In the genomic region with DNA sequence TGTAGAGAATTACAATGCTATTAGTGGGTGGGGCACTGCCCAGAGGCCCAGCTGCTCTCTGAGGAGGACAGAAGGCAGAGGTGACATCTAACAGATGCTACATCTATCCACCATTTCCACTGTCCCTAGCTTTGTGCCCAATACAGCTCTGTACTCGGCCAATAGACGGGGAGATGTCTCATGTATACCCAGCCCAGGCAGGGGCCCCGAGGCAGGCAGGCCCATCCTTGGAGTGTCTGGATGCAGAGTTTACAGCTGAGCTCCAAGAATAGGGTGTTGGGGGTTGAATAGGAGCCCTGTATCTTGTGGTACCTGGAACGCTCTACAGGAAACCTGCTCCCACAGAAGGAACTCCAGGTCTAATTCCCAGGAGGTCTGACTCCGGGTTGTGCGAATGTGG, we compare ENCODE assay signal across 17 mouse cellular contexts.
DNase-seq lines count a peak whose midpoint lies in the region; ATAC-seq and TF ChIP-seq lines count a peak whose summit lies in the region.
"Had no signal": no experiment of that assay in that cellular context is flagged by ENCODE, and none has a peak within 500 bp of the region (broad histone marks: within the 10 kb centered on the region; RNA-seq: fewer than 3 reads in every experiment).

No protein-coding gene starts in this region.

- H3K27ac ChIP-seq in heart, adult 2 months, result peak overlapping the region; percentile 75
- H3K27ac ChIP-seq in hindbrain, embryonic 11.5 days (ENCODE audit: low read depth, low read length), result no peak overlapping the region
- no peak overlapping the region for H3K27ac ChIP-seq in hindbrain, embryonic 12.5 days
- H3K27ac ChIP-seq in lung, postnatal 0 days (ENCODE audit: low read length), result 0 out of 2 replicates have a peak overlapping the region, but pooled peaks have one; percentile 51
- peak overlapping the region; percentile 92 for H3K27ac ChIP-seq in macrophage
- H3K27ac ChIP-seq: kidney, postnatal 0 days; liver, embryonic 12.5 days had no signal

- H3K27me3 ChIP-seq in heart, adult 2 months (ENCODE audit: control insufficient read depth, insufficient read depth, low read length), result no peaks in the 10 kb centered on the region
- H3K27me3 ChIP-seq in hindbrain, embryonic 11.5 days (ENCODE audit: control insufficient read depth, insufficient read depth, low read length), result no peaks in the 10 kb centered on the region
- no peaks in the 10 kb centered on the region; the same call in 1 of the 2 replicates for H3K27me3 ChIP-seq in hindbrain, embryonic 12.5 days
- H3K27me3 ChIP-seq in lung, postnatal 0 days (replicated peaks; ENCODE audit: insufficient read depth, low read length), result no peaks in the 10 kb centered on the region
- H3K27me3 ChIP-seq: liver, embryonic 12.5 days had no signal

- no peak for TF ChIP-seq CTCF in heart, adult 2 months (IDR thresholded peaks at IDR 0.05)
- TF ChIP-seq CTCF in lung, postnatal 0 days (IDR thresholded peaks at IDR 0.05), result no peak

- intact Hi-C loops in heart, adult 2 months (cut with DNase I), result loop anchor here (5.0 kb wide), 1 partner anchor 52 kb away; no protein-coding TSS in a partner anchor

- H3K4me2 ChIP-seq in hindbrain, embryonic 11.5 days (replicated peaks; ENCODE audit: low read depth, low read length), result no peak overlapping the region
- no peak overlapping the region for H3K4me2 ChIP-seq in hindbrain, embryonic 12.5 days (replicated peaks)
- H3K4me2 ChIP-seq in lung, postnatal 0 days (replicated peaks; ENCODE audit: low read depth, low read length), result no peak overlapping the region
- H3K4me2 ChIP-seq: liver, embryonic 12.5 days; midbrain, embryonic 11.5 days had no signal

- peaks cover 22% of the 10 kb centered on the region for H3K4me1 ChIP-seq in heart, adult 2 months (ENCODE audit: control insufficient read depth, insufficient read depth, low read length)
- H3K4me1 ChIP-seq in hindbrain, embryonic 11.5 days (replicated peaks; ENCODE audit: control insufficient read depth, insufficient read depth, low read length), result 0 out of 2 replicates have a peak, but pooled peaks cover 2% of the 10 kb centered on the region
- peaks cover 8% of the 10 kb centered on the region; the same call in 1 of the 2 replicates for H3K4me1 ChIP-seq in hindbrain, embryonic 12.5 days
- H3K4me1 ChIP-seq in lung, postnatal 0 days (ENCODE audit: insufficient read depth, low read depth, low read length), result peaks cover 12% of the 10 kb centered on the region; the same call in 1 of the 2 replicates

- peak overlapping the region; percentile 22; the same call in 1 of the 2 replicates for H3K9ac ChIP-seq in heart, adult 2 months (ENCODE audit: low read depth, low read length)
- no peak overlapping the region for H3K9ac ChIP-seq in hindbrain, embryonic 11.5 days (ENCODE audit: low read depth, low read length)
- H3K9ac ChIP-seq in hindbrain, embryonic 12.5 days, result no peak overlapping the region
- no peak overlapping the region for H3K9ac ChIP-seq in lung, postnatal 0 days (replicated peaks; ENCODE audit: low read depth)
- H3K9ac ChIP-seq: forebrain, postnatal 0 days; liver, embryonic 12.5 days had no signal

- no peak for TF ChIP-seq EP300 in heart, adult 2 months (IDR thresholded peaks at IDR 0.05; ENCODE audit: insufficient read depth, low read depth, low read length)
- no peak for TF ChIP-seq EP300 in lung, postnatal 0 days (IDR thresholded peaks at IDR 0.05)

- 70% methylated on average over 6 of the region's 6 CpGs for WGBS in heart, adult 2 months
- WGBS in hindbrain, embryonic 11.5 days, result 86% methylated on average over 6 of the region's 6 CpGs
- 87% methylated on average over 6 of the region's 6 CpGs for WGBS in hindbrain, embryonic 12.5 days
- 90% methylated on average over 6 of the region's 6 CpGs for WGBS in lung, postnatal 0 days
- WGBS in macrophage (ENCODE audit: missing documents), result 68% methylated on average over 5 of the region's 6 CpGs

- peaks cover 3% of the 10 kb centered on the region for H3K36me3 ChIP-seq in heart, adult 2 months (ENCODE audit: control insufficient read depth, insufficient read depth, low read length)
- H3K36me3 ChIP-seq in hindbrain, embryonic 11.5 days (ENCODE audit: control insufficient read depth, insufficient read depth, low read length), result no peaks in the 10 kb centered on the region
- 0 out of 2 replicates have a peak, but pooled peaks cover 4% of the 10 kb centered on the region for H3K36me3 ChIP-seq in hindbrain, embryonic 12.5 days
- no peaks in the 10 kb centered on the region for H3K36me3 ChIP-seq in lung, postnatal 0 days (ENCODE audit: insufficient read depth, low read length)
- no peaks in the 10 kb centered on the region for H3K36me3 ChIP-seq in macrophage (ENCODE audit: inconsistent target)

- TF ChIP-seq POLR2A in heart, adult 2 months (IDR thresholded peaks at IDR 0.05; ENCODE audit: insufficient read depth, low read depth, low read length), result no peak

- ATAC-seq in hindbrain, embryonic 11.5 days (ENCODE audit: low FRiP score), result peak; percentile 50; the same call in 1 of the 2 replicates
- ATAC-seq in hindbrain, embryonic 12.5 days (ENCODE audit: low FRiP score), result no peak; the same call in 1 of the 2 replicates
- no peak for ATAC-seq in lung, postnatal 0 days
- ATAC-seq: intestine, postnatal 0 days; liver, embryonic 12.5 days had no signal

- no peak for DNase-seq in heart, adult 2 months
- no peak for DNase-seq in heart, postnatal 4 days
- no peak for DNase-seq in hindbrain, embryonic 11.5 days (ENCODE audit: low spot score)
- DNase-seq in lung, postnatal 0 days (ENCODE audit: low spot score), result no peak
- DNase-seq in lung, postnatal 10 days, result no peak
- DNase-seq: adrenal gland, postnatal 25 days; cerebellum, adult 9-10 months; forebrain, postnatal 0 days; left cerebral cortex, postnatal 4 days; right cerebral cortex, postnatal 4 days; thymus, postnatal 4 days had no signal

- H3K4me3 ChIP-seq in heart, adult 2 months, result no peak overlapping the region
- H3K4me3 ChIP-seq in hindbrain, embryonic 11.5 days (ENCODE audit: low read depth, low read length), result no peak overlapping the region
- no peak overlapping the region for H3K4me3 ChIP-seq in hindbrain, embryonic 12.5 days
- H3K4me3 ChIP-seq in lung, postnatal 0 days (ENCODE audit: low read depth, low read length), result no peak overlapping the region
- no peak overlapping the region for H3K4me3 ChIP-seq in macrophage (ENCODE audit: inconsistent target)
- H3K4me3 ChIP-seq: liver, embryonic 12.5 days had no signal

- no peaks in the 10 kb centered on the region for H3K9me3 ChIP-seq in hindbrain, embryonic 11.5 days (ENCODE audit: control insufficient read depth, low read length)
- H3K9me3 ChIP-seq in hindbrain, embryonic 12.5 days (replicated peaks), result no peaks in the 10 kb centered on the region
- H3K9me3 ChIP-seq in lung, postnatal 0 days (ENCODE audit: low read length), result no peaks in the 10 kb centered on the region
- H3K9me3 ChIP-seq: liver, embryonic 12.5 days had no signal

- no peaks in the 10 kb centered on the region for H3K79me2 ChIP-seq in heart, adult 2 months (replicated peaks; ENCODE audit: control insufficient read depth, insufficient read depth, low read length)
- no peaks in the 10 kb centered on the region for H3K79me2 ChIP-seq in macrophage (ENCODE audit: inconsistent target)

Comparison
In these comparisons a context has a peak if more than half of its experiments do, and no peak if none do; other contexts are left out.
1. H3K27ac ChIP-seq: peak in heart, adult 2 months (single experiment), lung, postnatal 0 days (single experiment) and macrophage (single experiment); none in hindbrain, embryonic 11.5 days (single experiment) and hindbrain, embryonic 12.5 days (single experiment).